Mouse (Mus musculus) midbrain, embryonic 10.5 days (tissue): ENCODE measurements around the gene Rora. TPM values are rescaled to one million over a fixed set of nuclear protein-coding genes. Genes with fewer than 3 reads are reported as not detected.
A peak's percentile ranks its signal among the peaks of the same experiment; 100 is the strongest.

ENCODE experiments used
- DNase-seq: peaks from one replicate; pipeline ENCODE4 v3.0.0-alpha.2; 2017; ENCODE audit warnings: low spot score
- H3K27ac ChIP-seq: fragments of 300-500 bp; sonication (generic); replicated peaks from 2 replicates; pipeline ENCODE4 v1.5.1; 2016; ENCODE audit warnings: mild to moderate bottlenecking
- H3K27me3 ChIP-seq: fragments of 300-500 bp; sonication (generic); 2 replicates; pipeline ENCODE4 v1.6.1; 2016; ENCODE audit warnings: low read depth, mild to moderate bottlenecking; ENCODE audit not compliant: poor library complexity, severe bottlenecking
- H3K36me3 ChIP-seq: fragments of 300-500 bp; sonication (generic); 2 replicates; pipeline ENCODE4 v1.6.1; 2016; ENCODE audit warnings: mild to moderate bottlenecking, moderate library complexity
- H3K4me1 ChIP-seq: fragments of 300-500 bp; sonication (generic); 2 replicates; pipeline ENCODE4 v1.6.1; 2016
- H3K4me3 ChIP-seq: fragments of 300-500 bp; sonication (generic); 2 replicates; pipeline ENCODE4 v1.5.1; 2016; ENCODE audit warnings: mild to moderate bottlenecking, moderate library complexity
- H3K9me3 ChIP-seq: fragments of 300-500 bp; sonication (generic); replicated peaks from 2 replicates; pipeline ENCODE4 v1.6.1; 2016; ENCODE audit warnings: mild to moderate bottlenecking
- WGBS: fragments of 180-500 bp; shearing (Covaris S2); methylation state at CpG from one replicate; pipeline ENCODE4 v1.1.7; 2016; 5-methylcytosine and 5-hydroxymethylcytosine counted together
- polyA plus RNA-seq: library from polyadenylated mRNA; unstranded; fragments of >200 nt; fragmentation: Nextera tagmentation; extraction: Ambion mirVana; gene quantifications from 2 replicates; pipeline ENCODE4 v1.2.1, GENCODE M21; 2016

Rora gene
- polyA plus RNA-seq, 1 experiment from 2014 or later, result 4.1 TPM

GRCm38 (mm10) chr9:68696425-68696956 is 42.9 kb downstream of the Rora start:
- DNase-seq, result no peak
- H3K36me3 ChIP-seq, result no peaks in the 10 kb centered on the region
- no peaks in the 10 kb centered on the region for H3K9me3 ChIP-seq
- H3K27me3 ChIP-seq, result no peaks in the 10 kb centered on the region
- no peak overlapping the region for H3K4me3 ChIP-seq
- no peak overlapping the region for H3K27ac ChIP-seq
- 93% methylated on average over 3 of the region's 3 CpGs for WGBS
- peaks cover 25% of the 10 kb centered on the region for H3K4me1 ChIP-seq

- Histone ChIP-seq H3K36me3 (no peaks in the 10 kb centered on the region), H3K27ac (no peak overlapping the region), H3K27me3 (no peaks in the 10 kb centered on the region), H3K4me3 (no peak overlapping the region), H3K4me1 (peaks cover 24% of the 10 kb centered on the region), H3K9me3 (no peaks in the 10 kb centered on the region)
- no peak for DNase-seq
- WGBS, result 89% methylated on average over 1 of the region's 1 CpGs
Observed at GRCm38 (mm10) chr9:68699341-68699740, 45.8 kb downstream of the Rora start.

- H3K4me3 ChIP-seq, result no peak overlapping the region
- no peaks in the 10 kb centered on the region for H3K9me3 ChIP-seq
- H3K36me3 ChIP-seq, result no peaks in the 10 kb centered on the region
- H3K27ac ChIP-seq, result no peak overlapping the region
- peaks cover 21% of the 10 kb centered on the region for H3K4me1 ChIP-seq
- WGBS, result 66% methylated on average over 4 of the region's 4 CpGs
- no peak for DNase-seq
- H3K27me3 ChIP-seq, result no peaks in the 10 kb centered on the region
Observed at GRCm38 (mm10) chr9:68699856-68700255, 46.3 kb downstream of the Rora start.

GRCm38 (mm10) chr9:68707636-68708035 is 54.0 kb downstream of the Rora start:
- 70% methylated on average over 5 of the region's 5 CpGs for WGBS
- no peaks in the 10 kb centered on the region for H3K9me3 ChIP-seq
- H3K4me3 ChIP-seq, result no peak overlapping the region
- peaks cover 8% of the 10 kb centered on the region for H3K4me1 ChIP-seq
- H3K36me3 ChIP-seq, result no peaks in the 10 kb centered on the region
- H3K27ac ChIP-seq, result no peak overlapping the region
- H3K27me3 ChIP-seq, result no peaks in the 10 kb centered on the region
- no peak for DNase-seq

- H3K9me3 ChIP-seq, result no peaks in the 10 kb centered on the region
- H3K4me1 ChIP-seq, result peaks cover 5% of the 10 kb centered on the region; the same call in 1 of the 2 replicates
- no peak overlapping the region for H3K4me3 ChIP-seq
- DNase-seq, result no peak
- 70% methylated on average over 8 of the region's 8 CpGs for WGBS
- H3K27me3 ChIP-seq, result no peaks in the 10 kb centered on the region
- H3K36me3 ChIP-seq, result no peaks in the 10 kb centered on the region
- no peak overlapping the region for H3K27ac ChIP-seq
Observed at GRCm38 (mm10) chr9:68709232-68709631, 55.6 kb downstream of the Rora start.

- WGBS, result 85% methylated on average over 14 of the region's 14 CpGs
- Histone ChIP-seq H3K27ac (no peak overlapping the region), H3K4me1 (peaks cover 5% of the 10 kb centered on the region; the same call in 1 of the 2 replicates), H3K4me3 (no peak overlapping the region), H3K36me3 (no peaks in the 10 kb centered on the region), H3K27me3 (no peaks in the 10 kb centered on the region), H3K9me3 (no peaks in the 10 kb centered on the region)
- DNase-seq, result no peak
Observed at GRCm38 (mm10) chr9:68710893-68711654, 57.5 kb downstream of the Rora start.

GRCm38 (mm10) chr9:68716961-68717360 is 63.4 kb downstream of the Rora start:
- Histone ChIP-seq H3K27me3 (no peaks in the 10 kb centered on the region), H3K4me1 (no peaks in the 10 kb centered on the region), H3K4me3 (no peak overlapping the region), H3K36me3 (no peaks in the 10 kb centered on the region), H3K27ac (no peak overlapping the region), H3K9me3 (no peaks in the 10 kb centered on the region)
- DNase-seq, result peak; percentile 57
- 18% methylated on average over 5 of the region's 5 CpGs for WGBS

- H3K4me1 ChIP-seq, result no peaks in the 10 kb centered on the region
- WGBS, result 94% methylated on average over 6 of the region's 6 CpGs
- H3K9me3 ChIP-seq, result no peaks in the 10 kb centered on the region
- H3K4me3 ChIP-seq, result no peak overlapping the region
- DNase-seq, result no peak
- H3K27ac ChIP-seq, result no peak overlapping the region
- no peaks in the 10 kb centered on the region for H3K36me3 ChIP-seq
- no peaks in the 10 kb centered on the region for H3K27me3 ChIP-seq
Observed at GRCm38 (mm10) chr9:68718427-68718826, 64.8 kb downstream of the Rora start.

- H3K9me3 ChIP-seq, result no peaks in the 10 kb centered on the region
- H3K4me3 ChIP-seq, result no peak overlapping the region
- H3K27ac ChIP-seq, result no peak overlapping the region
- H3K27me3 ChIP-seq, result no peaks in the 10 kb centered on the region
- no peak for DNase-seq
- H3K4me1 ChIP-seq, result no peaks in the 10 kb centered on the region
- 91% methylated on average over 9 of the region's 9 CpGs for WGBS
- H3K36me3 ChIP-seq, result no peaks in the 10 kb centered on the region
Observed at GRCm38 (mm10) chr9:68719286-68719685, 65.7 kb downstream of the Rora start.

GRCm38 (mm10) chr9:68724636-68725285 is 71.2 kb downstream of the Rora start:
- Histone ChIP-seq H3K9me3 (no peaks in the 10 kb centered on the region), H3K4me3 (no peak overlapping the region), H3K27me3 (no peaks in the 10 kb centered on the region), H3K4me1 (no peaks in the 10 kb centered on the region), H3K36me3 (no peaks in the 10 kb centered on the region), H3K27ac (no peak overlapping the region)
- 91% methylated on average over 8 of the region's 8 CpGs for WGBS
- DNase-seq, result no peak

GRCm38 (mm10) chr9:68727166-68727855 is 73.7 kb downstream of the Rora start:
- no peaks in the 10 kb centered on the region for H3K36me3 ChIP-seq
- H3K4me3 ChIP-seq, result no peak overlapping the region
- peaks cover 3% of the 10 kb centered on the region; the same call in 1 of the 2 replicates for H3K9me3 ChIP-seq
- WGBS, result 85% methylated on average over 11 of the region's 11 CpGs
- H3K4me1 ChIP-seq, result no peaks in the 10 kb centered on the region
- no peak for DNase-seq
- H3K27me3 ChIP-seq, result no peaks in the 10 kb centered on the region
- H3K27ac ChIP-seq, result no peak overlapping the region

- WGBS, result 75% methylated on average over 1 of the region's 1 CpGs
- Histone ChIP-seq H3K9me3 (peaks cover 5% of the 10 kb centered on the region; the same call in 1 of the 2 replicates), H3K27me3 (no peaks in the 10 kb centered on the region)
Observed at GRCm38 (mm10) chr9:68731438-68731837, 77.9 kb downstream of the Rora start.

More at GRCm38 (mm10) chr9:68731438-68731837, 77.9 kb downstream of the Rora start:
- H3K36me3 ChIP-seq, result no peaks in the 10 kb centered on the region
- no peak overlapping the region for H3K4me3 ChIP-seq
- H3K4me1 ChIP-seq, result no peaks in the 10 kb centered on the region
- no peak overlapping the region for H3K27ac ChIP-seq
- no peak for DNase-seq
